Mouse (Mus musculus) hindbrain, embryonic 10.5 days (tissue): ENCODE measurements around the gene Synj2. TPM values are rescaled to one million over a fixed set of nuclear protein-coding genes. Genes with fewer than 3 reads are reported as not detected.

ENCODE experiments used
- DNase-seq: peaks from one replicate; pipeline ENCODE4 v3.0.0-alpha.2; 2017; ENCODE audit warnings: low spot score
- H3K27ac ChIP-seq: fragments of 300-500 bp; sonication (generic); 2 replicates; pipeline ENCODE4 v1.5.1; 2016; ENCODE audit warnings: mild to moderate bottlenecking, moderate library complexity
- H3K27me3 ChIP-seq: fragments of 300-500 bp; sonication (generic); 2 replicates; pipeline ENCODE4 v1.6.1; 2016; ENCODE audit warnings: mild to moderate bottlenecking; ENCODE audit not compliant: poor library complexity, insufficient read depth, severe bottlenecking
- H3K36me3 ChIP-seq: fragments of 300-500 bp; sonication (generic); 2 replicates; pipeline ENCODE4 v1.6.1; 2016; ENCODE audit warnings: mild to moderate bottlenecking, moderate library complexity
- H3K4me1 ChIP-seq: fragments of 300-500 bp; sonication (generic); replicated peaks from 2 replicates; pipeline ENCODE4 v1.6.1; 2016; ENCODE audit warnings: mild to moderate bottlenecking
- H3K4me3 ChIP-seq: fragments of 300-500 bp; sonication (generic); 2 replicates; pipeline ENCODE4 v1.5.1; 2016; ENCODE audit warnings: mild to moderate bottlenecking, moderate library complexity
- H3K9me3 ChIP-seq: fragments of 300-500 bp; sonication (generic); 2 replicates; pipeline ENCODE4 v1.6.1; 2016; ENCODE audit warnings: mild to moderate bottlenecking, moderate library complexity
- WGBS: fragments of 180-500 bp; shearing (Covaris S2); methylation state at CpG from one replicate; pipeline ENCODE4 v1.1.7; 2016; 5-methylcytosine and 5-hydroxymethylcytosine counted together
- polyA plus RNA-seq: library from polyadenylated mRNA; unstranded; fragments of >200 nt; fragmentation: Nextera tagmentation; extraction: Ambion mirVana; gene quantifications from 2 replicates; pipeline ENCODE4 v1.2.1, GENCODE M21; 2016

Synj2 gene
- polyA plus RNA-seq, 1 experiment from 2014 or later = 1.6 TPM

- Histone ChIP-seq H3K36me3 (no peaks in the 10 kb centered on the region), H3K27me3 (peaks cover 61% of the 10 kb centered on the region), H3K4me3 (no peak overlapping the region), H3K4me1 (peaks cover 35% of the 10 kb centered on the region), H3K27ac (no peak overlapping the region), H3K9me3 (no peaks in the 10 kb centered on the region)
- no peak for DNase-seq
- WGBS = 55% methylated on average over 12 of the region's 12 CpGs
Measured at GRCm38 (mm10) chr17:5939871-5940270, 1.2 kb upstream of the Synj2 start.

GRCm38 (mm10) chr17:5940792-5941191 is 288 bp upstream of the Synj2 start:
- H3K9me3 ChIP-seq = no peaks in the 10 kb centered on the region
- under 1% methylated on average over 34 of the region's 38 CpGs for WGBS
- H3K4me3 ChIP-seq = peak overlapping the region; percentile 65
- peak overlapping the region; percentile 86; the same call in 1 of the 2 replicates for H3K27ac ChIP-seq
- no peaks in the 10 kb centered on the region for H3K36me3 ChIP-seq
- H3K27me3 ChIP-seq = peaks cover 61% of the 10 kb centered on the region
- H3K4me1 ChIP-seq = peaks cover 26% of the 10 kb centered on the region
- DNase-seq = peak; percentile 81

GRCm38 (mm10) chr17:5942156-5942555 is 1.1 kb downstream of the Synj2 start:
- 82% methylated on average over 3 of the region's 3 CpGs for WGBS
- H3K4me1 ChIP-seq = peaks cover 22% of the 10 kb centered on the region
- H3K27me3 ChIP-seq = peaks cover 60% of the 10 kb centered on the region
- no peak for DNase-seq
- no peaks in the 10 kb centered on the region for H3K36me3 ChIP-seq
- no peaks in the 10 kb centered on the region for H3K9me3 ChIP-seq
- H3K27ac ChIP-seq = no peak overlapping the region
- H3K4me3 ChIP-seq = peak overlapping the region; percentile 65

- 74% methylated on average over 1 of the region's 1 CpGs for WGBS
- Histone ChIP-seq H3K27ac (no peak overlapping the region), H3K4me3 (no peak overlapping the region), H3K27me3 (peaks cover 51% of the 10 kb centered on the region), H3K36me3 (no peaks in the 10 kb centered on the region), H3K9me3 (no peaks in the 10 kb centered on the region), H3K4me1 (peaks cover 22% of the 10 kb centered on the region)
- DNase-seq = no peak
Measured at GRCm38 (mm10) chr17:5943053-5943452, 2.0 kb downstream of the Synj2 start.

- Histone ChIP-seq H3K4me3 (no peak overlapping the region), H3K36me3 (no peaks in the 10 kb centered on the region), H3K27ac (no peak overlapping the region), H3K4me1 (0 out of 2 replicates have a peak, but pooled peaks cover 2% of the 10 kb centered on the region), H3K9me3 (0 out of 2 replicates have a peak, but pooled peaks cover 3% of the 10 kb centered on the region), H3K27me3 (peaks cover 11% of the 10 kb centered on the region)
- no peak for DNase-seq
- 74% methylated on average over 3 of the region's 3 CpGs for WGBS
Measured at GRCm38 (mm10) chr17:5947039-5947438, 6.0 kb downstream of the Synj2 start.

GRCm38 (mm10) chr17:5952455-5952854 is 11.4 kb downstream of the Synj2 start:
- Histone ChIP-seq H3K27ac (no peak overlapping the region), H3K27me3 (no peaks in the 10 kb centered on the region), H3K4me3 (no peak overlapping the region), H3K9me3 (0 out of 2 replicates have a peak, but pooled peaks cover 3% of the 10 kb centered on the region), H3K36me3 (no peaks in the 10 kb centered on the region), H3K4me1 (no peaks in the 10 kb centered on the region)
- WGBS = 87% methylated on average over 4 of the region's 4 CpGs
- DNase-seq = no peak

GRCm38 (mm10) chr17:5956350-5957000 is 15.4 kb downstream of the Synj2 start:
- Histone ChIP-seq H3K9me3 (no peaks in the 10 kb centered on the region), H3K36me3 (no peaks in the 10 kb centered on the region), H3K27me3 (peaks cover 6% of the 10 kb centered on the region; the same call in 1 of the 2 replicates), H3K27ac (no peak overlapping the region), H3K4me1 (peaks cover 15% of the 10 kb centered on the region), H3K4me3 (no peak overlapping the region)
- no peak for DNase-seq
- 85% methylated on average over 2 of the region's 2 CpGs for WGBS

- DNase-seq = no peak
- peaks cover 15% of the 10 kb centered on the region for H3K4me1 ChIP-seq
- no peak overlapping the region for H3K4me3 ChIP-seq
- no peak overlapping the region for H3K27ac ChIP-seq
- no peaks in the 10 kb centered on the region for H3K36me3 ChIP-seq
- WGBS = 75% methylated on average over 3 of the region's 3 CpGs
- peaks cover 6% of the 10 kb centered on the region; the same call in 1 of the 2 replicates for H3K27me3 ChIP-seq
- H3K9me3 ChIP-seq = peaks cover 3% of the 10 kb centered on the region; the same call in 1 of the 2 replicates
Measured at GRCm38 (mm10) chr17:5957097-5957496, 16.0 kb downstream of the Synj2 start.

- Histone ChIP-seq H3K27ac (no peak overlapping the region), H3K27me3 (peaks cover 6% of the 10 kb centered on the region; the same call in 1 of the 2 replicates), H3K9me3 (peaks cover 4% of the 10 kb centered on the region; the same call in 1 of the 2 replicates), H3K4me3 (no peak overlapping the region), H3K36me3 (no peaks in the 10 kb centered on the region), H3K4me1 (peaks cover 15% of the 10 kb centered on the region)
- WGBS = 91% methylated on average over 5 of the region's 5 CpGs
- no peak for DNase-seq
Measured at GRCm38 (mm10) chr17:5958229-5958628, 17.1 kb downstream of the Synj2 start.

- 80% methylated on average over 10 of the region's 10 CpGs for WGBS
- peaks cover 15% of the 10 kb centered on the region for H3K4me1 ChIP-seq
- H3K4me3 ChIP-seq = no peak overlapping the region
- peak overlapping the region; percentile 66; the same call in 1 of the 2 replicates for H3K27ac ChIP-seq
- peaks cover 6% of the 10 kb centered on the region; the same call in 1 of the 2 replicates for H3K27me3 ChIP-seq
- DNase-seq = no peak
- H3K36me3 ChIP-seq = no peaks in the 10 kb centered on the region
- peaks cover 4% of the 10 kb centered on the region; the same call in 1 of the 2 replicates for H3K9me3 ChIP-seq
Measured at GRCm38 (mm10) chr17:5958636-5959035, 17.6 kb downstream of the Synj2 start.

GRCm38 (mm10) chr17:5959096-5959495 is 18.0 kb downstream of the Synj2 start:
- H3K27me3 ChIP-seq = peaks cover 6% of the 10 kb centered on the region; the same call in 1 of the 2 replicates
- 67% methylated on average over 7 of the region's 7 CpGs for WGBS
- DNase-seq = no peak

GRCm38 (mm10) chr17:5959802-5960201 is 18.7 kb downstream of the Synj2 start:
- peak; percentile 17 for DNase-seq

More at GRCm38 (mm10) chr17:5959096-5959495, 18.0 kb downstream of the Synj2 start:
- no peak overlapping the region for H3K4me3 ChIP-seq
- peaks cover 4% of the 10 kb centered on the region; the same call in 1 of the 2 replicates for H3K9me3 ChIP-seq
- peaks cover 15% of the 10 kb centered on the region for H3K4me1 ChIP-seq
- H3K36me3 ChIP-seq = no peaks in the 10 kb centered on the region
- H3K27ac ChIP-seq = peak overlapping the region; percentile 66

GRCm38 (mm10) chr17:5963766-5964165 is 22.7 kb downstream of the Synj2 start:
- 92% methylated on average over 8 of the region's 8 CpGs for WGBS
- Histone ChIP-seq H3K9me3 (peaks cover 4% of the 10 kb centered on the region; the same call in 1 of the 2 replicates), H3K36me3 (no peaks in the 10 kb centered on the region), H3K27me3 (peaks cover 3% of the 10 kb centered on the region; the same call in 1 of the 2 replicates), H3K4me1 (peaks cover 28% of the 10 kb centered on the region), H3K27ac (no peak overlapping the region), H3K4me3 (no peak overlapping the region)
- DNase-seq = no peak

More at GRCm38 (mm10) chr17:5959802-5960201, 18.7 kb downstream of the Synj2 start:
- no peak overlapping the region for H3K27ac ChIP-seq
- H3K4me3 ChIP-seq = no peak overlapping the region
- no peaks in the 10 kb centered on the region for H3K36me3 ChIP-seq
- WGBS = 53% methylated on average over 9 of the region's 9 CpGs
- H3K27me3 ChIP-seq = peaks cover 6% of the 10 kb centered on the region; the same call in 1 of the 2 replicates
- peaks cover 17% of the 10 kb centered on the region for H3K4me1 ChIP-seq
- peaks cover 4% of the 10 kb centered on the region; the same call in 1 of the 2 replicates for H3K9me3 ChIP-seq
